Mouse (Mus musculus) kidney, adult 2 months (tissue): Measurements from ENCODE around the gene 1700017B05Rik. TPM values are rescaled to one million over a fixed set of nuclear protein-coding genes. Genes with fewer than 3 reads are reported as not detected.

Experiments
- DNase-seq: peaks from one replicate; pipeline ENCODE4 v3.0.0; 2021
- H3K27ac ChIP-seq: fragments of 200-500 bp; 2 replicates; pipeline ENCODE4 v1.5.1; 2012; ENCODE audit warnings: low read depth, low read length, control low read depth, inconsistent platforms; ENCODE audit not compliant: insufficient read depth
- H3K27me3 ChIP-seq: fragments of 200-500 bp; replicated peaks from 2 replicates; pipeline ENCODE4 v1.6.1; 2012; ENCODE audit warnings: mild to moderate bottlenecking, moderate library complexity, low read length, inconsistent platforms; ENCODE audit not compliant: control insufficient read depth, insufficient read depth
- H3K36me3 ChIP-seq: fragments of 200-500 bp; 2 replicates; pipeline ENCODE4 v1.6.1; 2012; ENCODE audit warnings: mild to moderate bottlenecking, moderate library complexity, low read length, inconsistent platforms; ENCODE audit not compliant: control insufficient read depth, insufficient read depth
- H3K4me1 ChIP-seq: fragments of 200-500 bp; 2 replicates; pipeline ENCODE4 v1.6.1; 2011; ENCODE audit warnings: low read length; ENCODE audit not compliant: control insufficient read depth, insufficient read depth
- H3K4me3 ChIP-seq: fragments of 200-500 bp; 2 replicates; pipeline ENCODE4 v1.5.1; 2011; ENCODE audit warnings: mild to moderate bottlenecking, low read depth, low read length, control low read depth; ENCODE audit not compliant: insufficient read depth
- CTCF ChIP-seq: fragments of 200-500 bp; conservative IDR thresholded peaks from 2 replicates; pipeline ENCODE4 v1.5.1; 2011; ENCODE audit warnings: low read depth, mild to moderate bottlenecking, control low read depth, low read length, moderate library complexity, mixed read lengths; ENCODE audit not compliant: insufficient read depth, insufficient read length
- POLR2A ChIP-seq: fragments of 200-500 bp; IDR thresholded peaks from one replicate; pipeline ENCODE4 v1.6.1; 2011; ENCODE audit warnings: low read depth, low read length, control low read depth
- WGBS: fragments of 180-500 bp; shearing (Covaris S2); methylation state at CpG from one replicate; pipeline ENCODE4 v1.1.7; 2018; 5-methylcytosine and 5-hydroxymethylcytosine counted together
- polyA plus RNA-seq: library from polyadenylated mRNA; depleted of rRNA; stranded (reverse); fragments of >200 nt; gene quantifications from 2 replicates; pipeline ENCODE4 v1.2.3, GENCODE M21; 2012

The 1700017B05Rik gene
- polyA plus RNA-seq, 1 experiment, result 9.5 TPM

DNA sequence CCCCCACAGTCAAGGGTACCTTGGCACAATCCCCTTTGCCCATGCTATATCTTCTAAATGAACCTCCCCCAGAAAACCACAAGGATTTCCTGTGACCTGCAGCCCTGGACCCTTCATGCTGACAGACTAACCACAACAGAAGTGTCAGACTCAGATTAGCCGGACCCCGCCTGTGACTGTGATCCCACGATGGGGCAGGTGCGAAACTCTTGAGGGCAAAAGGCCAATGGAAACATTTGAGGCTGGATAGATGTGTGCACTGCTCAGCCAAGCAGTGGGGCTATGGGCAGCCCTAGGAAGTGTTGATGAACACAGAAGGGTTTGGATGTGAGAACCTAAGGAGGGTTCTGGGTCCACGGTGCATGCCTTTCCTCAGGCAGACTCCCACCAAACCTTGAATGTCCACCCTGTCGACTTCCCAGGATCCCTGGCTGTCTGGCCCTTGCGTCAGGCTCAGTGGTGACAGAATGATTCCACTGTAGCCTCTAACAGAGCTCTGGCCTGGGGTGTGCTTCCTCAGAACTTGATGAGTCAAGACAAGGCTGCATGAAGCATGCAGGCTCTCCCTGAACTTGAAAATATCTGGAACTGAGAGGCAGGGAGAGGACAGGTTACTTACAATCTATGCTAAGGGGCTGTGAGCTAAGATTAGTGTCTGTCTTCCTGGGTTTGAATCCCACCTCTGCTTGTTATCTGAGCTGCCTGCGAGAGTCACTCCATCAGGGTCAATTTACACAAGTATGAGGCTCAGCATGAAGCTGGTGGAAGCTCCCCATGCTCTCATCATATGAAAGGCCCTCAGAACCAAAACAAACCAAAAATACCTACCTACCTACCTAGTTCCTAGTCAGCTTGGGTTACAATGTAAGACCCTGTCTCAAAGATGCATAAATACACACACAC, 10.7 kb upstream of the 1700017B05Rik start:
- no peak for TF ChIP-seq CTCF
- no peak for TF ChIP-seq POLR2A
- Histone ChIP-seq H3K36me3 (no peaks in the 10 kb centered on the region), H3K4me3 (no peak overlapping the region), H3K4me1 (no peaks in the 10 kb centered on the region), H3K27me3 (no peaks in the 10 kb centered on the region), H3K27ac (no peak overlapping the region)
- WGBS, result 78% methylated on average over 8 of the region's 8 CpGs
- DNase-seq, result no peak

DNA sequence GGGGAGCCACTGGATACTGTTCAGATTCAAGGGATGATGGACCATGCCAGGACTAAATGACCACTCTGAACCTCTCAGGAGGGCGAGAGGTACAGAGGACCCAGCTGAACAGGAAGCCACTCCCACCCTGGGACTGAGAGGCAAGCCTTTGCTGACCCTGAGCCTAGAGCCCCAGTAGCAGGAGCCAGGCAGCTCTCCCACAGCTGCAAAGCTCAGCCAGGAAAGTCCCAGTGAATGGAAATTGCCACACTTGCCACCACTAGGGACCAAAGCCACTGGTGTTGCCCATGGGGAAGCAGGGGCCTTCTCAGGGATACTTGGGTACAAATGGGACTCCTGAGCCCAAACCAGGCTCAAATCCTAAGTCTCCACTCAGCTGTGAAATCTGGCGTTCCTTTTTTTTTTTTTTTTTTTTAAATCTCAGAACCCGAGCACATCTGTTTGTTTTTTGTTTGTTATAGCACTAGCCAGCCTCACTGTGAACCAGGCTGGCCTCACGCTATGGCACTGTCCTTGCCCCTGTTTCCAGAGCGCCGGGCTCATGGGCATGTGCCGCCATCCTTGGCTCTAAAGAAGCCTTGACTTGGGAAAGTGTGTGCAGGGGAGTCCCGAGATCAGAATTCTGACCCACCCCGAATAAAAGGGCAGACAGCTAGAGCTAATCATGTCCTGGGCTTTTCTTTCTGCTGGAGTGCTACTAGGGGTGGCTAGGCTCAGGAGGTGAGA, 9.6 kb upstream of the 1700017B05Rik start:
- Histone ChIP-seq H3K4me3 (no peak overlapping the region), H3K27me3 (no peaks in the 10 kb centered on the region), H3K27ac (no peak overlapping the region), H3K36me3 (no peaks in the 10 kb centered on the region), H3K4me1 (no peaks in the 10 kb centered on the region)
- no peak for TF ChIP-seq POLR2A
- no peak for TF ChIP-seq CTCF
- WGBS, result 74% methylated on average over 9 of the region's 9 CpGs
- no peak for DNase-seq

DNA sequence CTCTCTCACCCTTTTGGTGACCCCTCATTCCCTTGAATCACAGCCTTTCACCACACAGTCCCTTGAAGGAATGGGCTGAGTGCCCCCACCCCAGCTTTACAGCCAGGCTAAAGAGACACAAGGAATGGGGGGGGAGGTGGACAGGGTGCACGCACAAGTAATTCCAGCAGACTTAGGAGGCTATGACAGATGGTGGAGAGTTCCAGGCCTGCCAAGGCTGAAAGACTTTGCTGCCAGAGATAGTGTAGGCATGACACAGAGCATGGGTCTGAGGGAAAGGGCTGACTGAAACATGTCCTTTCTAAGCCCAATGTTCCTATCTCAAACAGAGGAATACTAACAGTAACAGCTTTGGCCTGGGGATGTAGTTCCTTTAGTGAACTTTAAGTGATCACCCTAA, 8.7 kb upstream of the 1700017B05Rik start:
- no peak for DNase-seq
- no peaks in the 10 kb centered on the region for H3K4me1 ChIP-seq
- H3K4me3 ChIP-seq, result no peak overlapping the region
- H3K27me3 ChIP-seq, result no peaks in the 10 kb centered on the region
- no peak overlapping the region for H3K27ac ChIP-seq
- WGBS, result 74% methylated on average over 1 of the region's 1 CpGs
- no peaks in the 10 kb centered on the region for H3K36me3 ChIP-seq
- TF ChIP-seq POLR2A (no peak), CTCF (no peak)

DNA sequence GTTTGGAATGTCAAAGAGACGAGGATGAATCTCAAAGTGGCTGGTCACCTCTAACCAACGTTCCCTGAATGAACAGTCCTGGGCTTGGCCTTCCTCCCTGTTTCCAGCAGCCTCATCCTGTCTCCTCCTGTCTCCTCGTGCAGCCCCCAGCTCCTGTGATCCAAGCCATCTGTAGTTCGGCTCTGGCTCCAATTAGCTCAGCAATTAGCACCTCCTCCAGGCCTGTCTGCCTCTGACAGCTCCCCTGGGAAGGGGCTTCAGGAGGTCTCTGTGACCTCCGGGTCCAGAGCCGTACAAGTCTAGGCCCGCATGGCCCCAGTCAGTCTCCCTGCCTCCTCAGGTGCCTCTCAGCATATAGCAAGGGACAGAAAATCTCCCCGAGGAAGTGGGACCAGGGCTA, 8.0 kb upstream of the 1700017B05Rik start:
- Histone ChIP-seq H3K4me1 (no peaks in the 10 kb centered on the region), H3K4me3 (no peak overlapping the region), H3K27me3 (no peaks in the 10 kb centered on the region), H3K27ac (no peak overlapping the region), H3K36me3 (no peaks in the 10 kb centered on the region)
- TF ChIP-seq POLR2A, result no peak
- no peak for TF ChIP-seq CTCF
- WGBS, result 62% methylated on average over 8 of the region's 8 CpGs
- DNase-seq, result no peak

DNA sequence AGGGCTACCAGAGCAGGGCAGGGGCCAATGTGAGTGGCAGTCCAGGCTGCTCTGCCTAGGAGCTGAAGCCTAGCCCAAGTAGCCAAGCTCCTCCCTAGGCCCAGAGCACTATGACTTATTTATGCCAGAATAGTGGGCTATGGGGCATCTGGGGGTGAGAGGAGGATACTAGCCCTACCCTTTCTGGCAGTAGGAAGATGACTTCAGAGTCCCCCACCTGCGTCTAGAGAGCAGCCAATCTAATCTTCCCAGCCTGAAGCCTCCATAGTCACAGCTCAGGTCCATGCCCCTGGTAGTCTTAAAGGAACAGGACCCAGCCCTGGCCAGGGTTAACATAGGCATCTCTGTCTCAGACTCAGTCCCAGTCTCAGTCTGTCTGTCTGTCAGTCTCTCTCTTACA, 7.0 kb upstream of the 1700017B05Rik start:
- no peak overlapping the region for H3K27ac ChIP-seq
- WGBS, result 78% methylated on average over 1 of the region's 1 CpGs
- H3K4me3 ChIP-seq, result no peak overlapping the region
- H3K27me3 ChIP-seq, result no peaks in the 10 kb centered on the region
- TF ChIP-seq CTCF, result no peak
- TF ChIP-seq POLR2A, result no peak
- no peaks in the 10 kb centered on the region for H3K36me3 ChIP-seq
- no peak for DNase-seq
- H3K4me1 ChIP-seq, result no peaks in the 10 kb centered on the region

DNA sequence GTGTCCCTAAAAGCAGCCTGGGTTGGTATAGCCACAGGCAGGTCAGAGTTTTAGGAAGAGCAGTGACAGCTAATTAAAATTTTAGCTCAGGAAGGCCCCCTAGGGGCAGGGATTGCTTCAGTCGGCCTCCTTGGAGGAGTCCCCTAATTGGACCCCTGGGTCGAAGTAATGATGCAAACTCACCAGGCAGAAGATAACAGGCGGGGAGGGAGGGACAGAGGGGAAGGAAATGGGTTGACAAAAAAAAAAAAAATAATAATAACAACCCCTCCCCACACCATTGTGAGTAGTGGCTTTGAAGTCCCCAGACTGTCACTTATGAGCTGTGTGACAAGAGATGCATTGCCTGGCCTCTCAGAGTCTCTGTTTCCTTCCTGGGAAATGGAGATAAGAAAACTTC, 6.2 kb upstream of the 1700017B05Rik start:
- H3K4me3 ChIP-seq, result no peak overlapping the region
- H3K4me1 ChIP-seq, result no peaks in the 10 kb centered on the region
- no peaks in the 10 kb centered on the region for H3K27me3 ChIP-seq
- no peaks in the 10 kb centered on the region for H3K36me3 ChIP-seq
- no peak for DNase-seq
- no peak overlapping the region for H3K27ac ChIP-seq
- TF ChIP-seq CTCF (0 out of 2 replicates have a peak, but pooled peaks have one; percentile 0), POLR2A (no peak)
- WGBS, result 45% methylated on average over 3 of the region's 3 CpGs

DNA sequence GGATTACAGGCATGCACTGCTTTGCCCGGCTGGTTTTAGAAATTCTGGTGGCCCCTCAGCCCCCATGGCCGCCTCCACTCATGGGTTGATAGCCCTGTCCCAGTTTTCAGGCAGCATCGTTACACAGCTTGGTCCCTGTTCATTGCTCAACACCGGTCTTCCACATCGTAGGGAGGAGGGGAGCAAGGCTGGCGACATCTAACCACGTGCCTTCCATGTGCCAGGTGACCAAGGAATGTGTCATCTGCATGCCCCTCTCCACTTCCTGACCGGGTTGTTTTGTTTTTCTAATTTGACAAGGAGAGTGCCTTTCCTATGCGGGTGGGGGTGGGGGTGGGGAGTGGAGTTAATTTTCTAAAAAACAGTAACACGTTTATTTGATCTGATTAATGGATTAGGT, 5.7 kb upstream of the 1700017B05Rik start:
- no peaks in the 10 kb centered on the region for H3K4me1 ChIP-seq
- TF ChIP-seq CTCF, result no peak
- TF ChIP-seq POLR2A, result no peak
- H3K27me3 ChIP-seq, result no peaks in the 10 kb centered on the region
- DNase-seq, result no peak
- 41% methylated on average over 10 of the region's 10 CpGs for WGBS
- no peaks in the 10 kb centered on the region for H3K36me3 ChIP-seq
- H3K27ac ChIP-seq, result no peak overlapping the region
- no peak overlapping the region for H3K4me3 ChIP-seq
